Comparison of ENCODE assay signal across 21 mouse cellular contexts in the genomic region with DNA sequence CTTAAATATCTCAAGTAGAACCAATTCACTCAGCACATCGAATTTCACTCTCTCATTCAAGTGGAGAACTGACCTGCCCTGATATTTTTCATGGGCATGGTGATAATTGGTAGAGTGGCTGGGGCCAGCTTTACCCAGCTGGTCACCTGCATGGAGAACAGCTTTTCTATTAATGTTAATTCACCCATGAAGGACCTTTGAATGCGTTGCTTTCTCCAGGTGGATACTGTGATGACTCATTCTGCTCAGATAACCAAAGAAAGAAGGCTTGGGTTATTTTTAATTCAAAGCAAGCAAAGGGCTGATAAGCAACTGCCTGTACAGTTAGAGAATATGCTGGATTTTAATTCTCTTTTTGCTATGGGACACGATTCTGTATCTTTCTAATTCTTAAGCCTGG.
DNase-seq lines count a peak whose midpoint lies in the region; ATAC-seq and TF ChIP-seq lines count a peak whose summit lies in the region.
"Had no signal": no experiment of that assay in that cellular context is flagged by ENCODE, and none has a peak within 500 bp of the region (broad histone marks: within the 10 kb centered on the region; RNA-seq: fewer than 3 reads in every experiment).

No protein-coding gene starts in this region.

- no peak overlapping the region for H3K4me3 ChIP-seq in hindbrain, postnatal 0 days (ENCODE audit: low read length)
- H3K4me3 ChIP-seq in hindbrain, embryonic 13.5 days, result no peak overlapping the region
- no peak overlapping the region for H3K4me3 ChIP-seq in stomach, embryonic 15.5 days (replicated peaks)
- H3K4me3 ChIP-seq in kidney, embryonic 15.5 days (replicated peaks), result no peak overlapping the region
- H3K4me3 ChIP-seq: forebrain, embryonic 10.5 days; forebrain, embryonic 13.5 days; gastrocnemius, adult 2 months; hindbrain, embryonic 12.5 days had no signal

- H3K27ac ChIP-seq in hindbrain, postnatal 0 days, result no peak overlapping the region
- H3K27ac ChIP-seq in hindbrain, embryonic 13.5 days, result no peak overlapping the region
- no peak overlapping the region for H3K27ac ChIP-seq in stomach, embryonic 15.5 days
- H3K27ac ChIP-seq in kidney, embryonic 15.5 days, result no peak overlapping the region
- H3K27ac ChIP-seq: forebrain, embryonic 10.5 days; forebrain, embryonic 13.5 days; gastrocnemius, adult 2 months; hindbrain, embryonic 12.5 days had no signal

- H3K36me3 ChIP-seq in hindbrain, postnatal 0 days (ENCODE audit: insufficient read depth, low read length), result no peaks in the 10 kb centered on the region
- no peaks in the 10 kb centered on the region for H3K36me3 ChIP-seq in hindbrain, embryonic 13.5 days
- H3K36me3 ChIP-seq in stomach, embryonic 15.5 days, result no peaks in the 10 kb centered on the region
- H3K36me3 ChIP-seq in kidney, embryonic 15.5 days, result no peaks in the 10 kb centered on the region
- H3K36me3 ChIP-seq: forebrain, embryonic 10.5 days; hindbrain, embryonic 12.5 days had no signal

- DNase-seq in hindbrain, postnatal 0 days (ENCODE audit: low spot score), result peak; percentile 2
- DNase-seq in brain, adult 2 months (ENCODE audit: low read depth, low spot score), result peak; percentile 2
- DNase-seq: adrenal gland, postnatal 10 days; adrenal gland, postnatal 36 days; cerebellum, adult 11-12 months; cerebellum, adult 8-10 months; gastrocnemius, adult 2 months; gastrocnemius, postnatal 14 days; heart, adult 11 months had no signal

- 62% methylated on average over 3 of the region's 3 CpGs for WGBS in hindbrain, postnatal 0 days
- 68% methylated on average over 3 of the region's 3 CpGs for WGBS in hindbrain, embryonic 13.5 days
- 48% methylated on average over 3 of the region's 3 CpGs for WGBS in stomach, embryonic 15.5 days
- 54% methylated on average over 3 of the region's 3 CpGs for WGBS in kidney, embryonic 15.5 days

- no peaks in the 10 kb centered on the region for H3K4me1 ChIP-seq in hindbrain, postnatal 0 days (ENCODE audit: insufficient read depth, low read length)
- H3K4me1 ChIP-seq in hindbrain, embryonic 13.5 days (replicated peaks), result no peaks in the 10 kb centered on the region
- H3K4me1 ChIP-seq in stomach, embryonic 15.5 days, result no peaks in the 10 kb centered on the region
- no peaks in the 10 kb centered on the region for H3K4me1 ChIP-seq in kidney, embryonic 15.5 days
- H3K4me1 ChIP-seq: forebrain, embryonic 10.5 days; forebrain, embryonic 13.5 days; hindbrain, embryonic 12.5 days had no signal

- ATAC-seq in hindbrain, postnatal 0 days, result no peak
- no peak for ATAC-seq in hindbrain, embryonic 13.5 days (ENCODE audit: low FRiP score)
- ATAC-seq in stomach, embryonic 15.5 days (ENCODE audit: insufficient read depth, low FRiP score, low read depth), result peak; percentile 56; the same call in 1 of the 2 replicates
- ATAC-seq in activated CD4-positive, CD25-positive, alpha-beta regulatory T cell, adult 4 months, result no peak
- no peak for ATAC-seq in kidney, embryonic 15.5 days (replicated peaks; ENCODE audit: low FRiP score)
- ATAC-seq: forebrain, embryonic 13.5 days; forebrain, embryonic 16.5 days; hindbrain, embryonic 16.5 days; inflammation-experienced regulatory T-cells, adult 6 months; intestine, embryonic 16.5 days had no signal

- H3K9ac ChIP-seq in hindbrain, postnatal 0 days (replicated peaks; ENCODE audit: low read length), result no peak overlapping the region
- H3K9ac ChIP-seq in hindbrain, embryonic 13.5 days, result no peak overlapping the region
- no peak overlapping the region for H3K9ac ChIP-seq in stomach, embryonic 15.5 days
- no peak overlapping the region for H3K9ac ChIP-seq in kidney, embryonic 15.5 days
- H3K9ac ChIP-seq: forebrain, embryonic 13.5 days; hindbrain, embryonic 12.5 days had no signal

- no peaks in the 10 kb centered on the region for H3K9me3 ChIP-seq in hindbrain, postnatal 0 days (ENCODE audit: low read length)
- H3K9me3 ChIP-seq in hindbrain, embryonic 13.5 days, result no peaks in the 10 kb centered on the region
- no peaks in the 10 kb centered on the region for H3K9me3 ChIP-seq in stomach, embryonic 15.5 days
- H3K9me3 ChIP-seq in kidney, embryonic 15.5 days (replicated peaks), result no peaks in the 10 kb centered on the region
- H3K9me3 ChIP-seq: forebrain, embryonic 10.5 days; forebrain, embryonic 13.5 days; hindbrain, embryonic 12.5 days had no signal

- H3K4me2 ChIP-seq in hindbrain, postnatal 0 days (ENCODE audit: low read depth, low read length), result no peak overlapping the region
- H3K4me2 ChIP-seq in hindbrain, embryonic 13.5 days, result no peak overlapping the region
- no peak overlapping the region for H3K4me2 ChIP-seq in stomach, embryonic 15.5 days
- H3K4me2 ChIP-seq in kidney, embryonic 15.5 days, result no peak overlapping the region
- H3K4me2 ChIP-seq: forebrain, embryonic 13.5 days; heart, embryonic 11.5 days; hindbrain, embryonic 12.5 days had no signal

- no peaks in the 10 kb centered on the region for H3K27me3 ChIP-seq in hindbrain, postnatal 0 days (ENCODE audit: insufficient read depth, low read length)
- H3K27me3 ChIP-seq in hindbrain, embryonic 13.5 days, result no peaks in the 10 kb centered on the region
- no peaks in the 10 kb centered on the region for H3K27me3 ChIP-seq in stomach, embryonic 15.5 days (replicated peaks)
- no peaks in the 10 kb centered on the region for H3K27me3 ChIP-seq in kidney, embryonic 15.5 days
- H3K27me3 ChIP-seq: forebrain, embryonic 13.5 days; hindbrain, embryonic 12.5 days had no signal

- TF ChIP-seq CTCF in hindbrain, postnatal 0 days (IDR thresholded peaks at IDR 0.05; ENCODE audit: low read depth), result no peak
